Mouse (Mus musculus): ENCODE results near the gene Bckdha. TPM values are rescaled to one million over a fixed set of nuclear protein-coding genes. Genes with fewer than 3 reads are reported as not detected.

Bckdha gene
- 10 to 100 TPM; 40.1 to 45.5 TPM for total RNA-seq (2021)

GRCm38 (mm10) chr7:25658657-25659472 is at the start of gene Bckdha, which contains the start of gene Exosc5:
Gene Bckdha (minus strand): TSS chr7:25658981.
Gene Exosc5 (plus strand): TSS chr7:25659164.
- DNase-seq (ENCODE audit: extremely low spot score in 1 of 2, low spot score in 1 of 2): peak; percentile 90 to 93

DNA sequence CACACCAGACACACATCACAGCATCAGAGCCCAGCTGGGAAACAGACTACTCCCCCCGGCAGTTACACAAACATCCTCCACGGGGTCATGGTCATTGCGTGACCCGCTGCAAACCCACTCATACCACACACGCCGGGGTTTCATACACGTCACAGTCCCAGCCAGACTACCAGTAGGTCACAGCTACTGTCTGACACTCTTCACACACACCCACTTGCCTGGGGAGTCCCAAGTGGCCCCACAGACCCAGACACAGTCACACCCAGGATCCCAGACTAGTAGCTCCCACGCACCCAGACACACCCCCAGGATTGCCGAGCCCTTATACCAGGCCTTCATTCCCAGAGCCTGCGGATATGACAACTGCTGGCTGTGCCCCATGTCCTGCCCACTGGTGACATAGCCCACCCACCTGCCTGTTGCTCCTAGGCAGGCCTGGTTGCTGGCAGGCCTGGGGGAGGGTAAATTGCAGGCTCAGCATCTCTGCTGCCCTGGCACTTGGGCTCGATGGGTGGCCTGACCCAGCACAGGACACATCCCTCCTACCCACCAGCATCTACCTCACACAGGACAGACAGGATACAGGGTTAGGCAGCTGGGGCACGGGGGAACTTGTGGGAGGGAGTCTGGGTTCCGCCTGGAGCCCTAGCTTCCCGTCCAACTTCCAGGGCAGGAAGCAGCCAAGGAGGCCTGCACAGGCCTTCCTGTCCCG is 49.0 kb upstream of the Bckdha start:
- no peak for DNase-seq (ENCODE audit: extremely low spot score in 1 of 2, low spot score in 1 of 2)

- no peak for DNase-seq (ENCODE audit: extremely low spot score in 1 of 2, low spot score in 1 of 2)
Observed at GRCm38 (mm10) chr7:25706578-25707170, 47.9 kb upstream of the Bckdha start.

- no peak for DNase-seq (ENCODE audit: extremely low spot score in 1 of 2, low spot score in 1 of 2)
Observed at GRCm38 (mm10) chr7:25705801-25706251, 47.0 kb upstream of the Bckdha start.

DNA sequence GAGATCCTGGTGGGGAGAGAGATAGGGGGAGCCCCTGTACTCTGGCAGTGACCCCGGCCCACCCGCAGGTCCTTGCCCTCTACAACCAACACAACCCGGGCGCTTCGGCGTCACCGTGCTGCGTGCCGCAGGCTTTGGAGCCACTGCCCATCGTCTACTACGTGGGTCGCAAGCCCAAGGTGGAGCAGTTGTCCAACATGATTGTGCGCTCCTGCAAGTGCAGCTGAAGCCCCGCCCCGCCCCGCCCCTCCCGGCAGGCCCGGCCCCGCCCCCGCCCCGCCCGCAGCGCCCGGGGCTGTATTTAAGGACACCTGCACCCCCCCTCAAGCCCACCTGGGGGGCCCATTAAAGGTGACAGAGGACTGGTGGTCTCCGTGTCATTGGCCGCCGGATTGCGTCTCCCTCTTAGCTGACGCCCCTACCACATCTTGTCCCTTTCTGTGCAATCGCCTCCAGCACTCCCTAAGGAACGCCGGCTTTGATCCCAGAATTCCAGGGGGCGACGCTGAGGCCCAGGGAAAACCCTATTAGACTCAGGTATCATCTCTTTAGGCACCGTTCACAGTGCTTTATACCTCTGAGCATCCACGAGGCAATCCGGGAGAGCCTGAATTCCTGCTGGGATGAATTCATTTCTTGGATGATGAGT is 46.1 kb upstream of the Bckdha start:
- DNase-seq (ENCODE audit: extremely low spot score in 1 of 2, low spot score in 1 of 2): no peak

- no peak for DNase-seq (ENCODE audit: extremely low spot score in 1 of 2, low spot score in 1 of 2)
Observed at GRCm38 (mm10) chr7:25703793-25704494, 45.2 kb upstream of the Bckdha start.

- DNase-seq (ENCODE audit: extremely low spot score in 1 of 2, low spot score in 1 of 2): no peak
Observed at GRCm38 (mm10) chr7:25702350-25702749, 43.6 kb upstream of the Bckdha start.

DNA sequence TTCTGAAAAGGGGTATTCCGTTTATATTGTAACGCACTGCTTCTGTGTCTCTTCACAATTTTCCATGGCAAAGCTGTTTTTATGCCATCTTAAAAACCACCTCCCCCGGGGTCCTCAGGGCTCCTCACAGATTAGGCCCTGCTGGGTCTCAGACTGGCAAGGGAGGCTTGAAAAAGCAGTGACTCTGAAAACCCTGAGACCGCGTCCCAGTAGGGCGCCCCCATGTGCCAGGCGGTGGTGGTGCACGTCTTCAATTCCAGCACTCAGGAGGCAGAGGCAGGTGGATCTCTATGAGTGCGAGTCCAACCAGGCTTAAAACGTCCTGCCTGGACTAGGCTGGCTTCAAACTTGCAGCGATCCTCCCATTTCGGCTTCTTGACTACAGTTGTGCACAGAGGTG is 42.0 kb upstream of the Bckdha start:
- no peak for DNase-seq (ENCODE audit: extremely low spot score in 1 of 2, low spot score in 1 of 2)

DNA sequence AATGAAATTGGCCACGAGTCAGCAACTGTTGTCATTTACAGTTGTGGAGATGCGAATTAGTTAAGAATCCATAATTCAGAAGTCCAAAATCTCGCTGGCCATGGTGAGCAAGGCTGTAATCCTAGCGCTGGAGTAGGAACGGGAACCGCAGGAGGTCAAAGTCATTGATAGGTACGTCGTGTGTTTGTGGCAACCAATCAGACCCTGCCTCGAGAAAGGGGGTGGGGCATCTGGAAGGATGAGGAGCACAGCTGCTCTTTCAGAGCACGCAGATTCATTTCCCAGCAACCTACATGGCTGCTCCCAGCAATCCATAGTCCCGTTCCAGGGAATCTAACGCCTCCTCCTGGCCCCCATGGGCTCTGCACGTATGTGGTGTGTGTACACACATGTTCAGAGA is 41.1 kb upstream of the Bckdha start:
- DNase-seq (ENCODE audit: extremely low spot score in 1 of 2, low spot score in 1 of 2): no peak

GRCm38 (mm10) chr7:25694104-25694503 is 35.3 kb upstream of the Bckdha start:
- DNase-seq (ENCODE audit: extremely low spot score in 1 of 2, low spot score in 1 of 2): no peak

DNA sequence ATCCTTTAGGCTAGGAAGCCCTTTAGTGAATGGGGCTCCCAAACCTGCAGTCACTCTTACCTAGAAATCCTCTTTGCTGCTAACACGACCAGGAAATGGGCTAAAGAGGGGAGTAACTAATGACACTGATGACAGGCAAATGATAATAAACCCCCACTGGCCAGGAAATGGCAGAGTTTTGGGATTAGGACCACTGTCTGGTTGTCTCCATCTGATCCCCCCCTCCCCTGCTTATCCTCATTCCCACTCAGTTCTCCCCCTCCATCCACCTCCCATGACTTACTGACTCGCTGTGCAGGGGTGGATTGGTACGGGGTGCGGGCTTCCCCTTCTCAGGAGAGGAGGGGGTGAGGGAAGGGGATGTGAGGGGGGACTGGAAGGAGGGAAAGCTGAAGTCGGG is 31.3 kb upstream of the Bckdha start:
- no peak for DNase-seq (ENCODE audit: extremely low spot score in 1 of 2, low spot score in 1 of 2)

- DNase-seq (ENCODE audit: extremely low spot score in 1 of 2, low spot score in 1 of 2): no peak
Observed at GRCm38 (mm10) chr7:25689603-25690021, 30.8 kb upstream of the Bckdha start.

GRCm38 (mm10) chr7:25688810-25689586 is 30.2 kb upstream of the Bckdha start:
- DNase-seq (ENCODE audit: extremely low spot score in 1 of 2, low spot score in 1 of 2): no peak

GRCm38 (mm10) chr7:25687811-25688401 is 29.1 kb upstream of the Bckdha start:
- DNase-seq (ENCODE audit: extremely low spot score in 1 of 2, low spot score in 1 of 2): no peak

DNA sequence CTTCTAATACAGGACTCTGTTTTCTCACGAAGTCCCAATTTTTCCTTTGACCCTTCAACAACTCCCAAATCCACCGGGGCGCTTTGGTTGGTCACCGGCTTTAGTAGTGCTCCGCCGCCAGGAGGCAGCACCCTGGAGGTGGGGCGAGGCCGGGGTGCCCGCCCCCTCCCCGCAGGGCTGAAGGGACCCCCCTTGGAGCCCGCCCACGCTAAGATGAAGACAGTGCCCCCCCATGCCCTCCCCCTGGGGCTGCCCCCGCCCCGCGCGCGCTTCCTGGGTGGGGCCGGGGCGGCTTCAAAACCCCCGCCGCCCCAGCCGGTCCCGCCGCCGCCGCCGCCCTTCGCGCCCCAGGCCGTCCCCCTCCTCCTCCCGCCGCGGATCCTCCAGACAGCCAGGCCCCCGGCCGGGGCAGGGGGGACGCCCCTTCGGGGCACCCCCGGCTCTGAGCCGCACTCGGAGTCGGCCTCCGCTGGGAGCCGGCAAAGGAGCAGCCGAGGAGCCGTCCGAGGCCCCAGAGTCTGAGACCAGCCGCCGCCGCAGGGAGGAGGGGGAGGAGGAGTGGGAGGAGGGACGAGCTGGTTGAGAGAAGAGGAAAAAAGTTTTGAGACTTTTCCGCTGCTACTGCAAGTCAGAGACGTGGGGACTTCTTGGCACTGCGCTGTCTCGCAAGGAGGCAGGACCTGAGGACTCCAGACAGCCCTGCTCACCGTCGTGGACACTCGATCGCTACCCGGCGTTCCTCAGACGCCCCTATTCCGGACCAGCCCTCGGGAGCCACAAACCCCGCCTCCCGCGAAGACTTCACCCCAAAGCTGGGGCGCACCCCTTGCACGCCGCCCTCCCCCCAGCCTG is 28.1 kb upstream of the Bckdha start, which contains the start of gene Tgfb1:
Tgfb1 (plus strand) TSS at position 323 of the 852 bp plus-strand sequence.
- DNase-seq (ENCODE audit: extremely low spot score in 1 of 2, low spot score in 1 of 2): peak in 1 of 2 experiments; percentile 47

DNA sequence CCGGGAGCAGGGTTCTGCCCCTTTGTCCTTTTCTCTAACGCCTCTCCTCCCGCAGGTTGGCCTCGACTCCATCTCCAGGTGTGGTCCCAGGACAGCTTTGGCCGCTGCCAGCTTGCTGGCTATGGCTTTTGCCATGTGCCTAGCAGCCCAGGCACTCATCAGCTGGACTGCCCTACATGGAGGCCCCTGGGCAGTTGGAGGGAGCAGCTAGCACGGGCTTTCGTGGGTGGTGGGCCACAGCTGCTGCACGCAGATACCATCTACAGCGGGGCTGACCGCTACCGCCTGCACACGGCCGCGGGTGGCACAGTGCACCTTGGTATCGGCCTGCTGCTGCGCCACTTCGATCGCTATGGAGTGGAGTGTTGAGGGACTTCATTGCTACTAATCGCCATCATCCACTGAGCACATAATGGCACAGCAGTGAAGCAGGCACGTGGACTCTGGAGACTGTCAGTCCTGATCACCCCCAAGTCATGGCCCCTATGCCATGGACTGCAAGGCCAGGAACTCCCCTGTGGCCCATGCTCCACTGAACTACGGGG is 27.2 kb upstream of the Bckdha start:
- DNase-seq (ENCODE audit: extremely low spot score in 1 of 2, low spot score in 1 of 2): no peak

DNA sequence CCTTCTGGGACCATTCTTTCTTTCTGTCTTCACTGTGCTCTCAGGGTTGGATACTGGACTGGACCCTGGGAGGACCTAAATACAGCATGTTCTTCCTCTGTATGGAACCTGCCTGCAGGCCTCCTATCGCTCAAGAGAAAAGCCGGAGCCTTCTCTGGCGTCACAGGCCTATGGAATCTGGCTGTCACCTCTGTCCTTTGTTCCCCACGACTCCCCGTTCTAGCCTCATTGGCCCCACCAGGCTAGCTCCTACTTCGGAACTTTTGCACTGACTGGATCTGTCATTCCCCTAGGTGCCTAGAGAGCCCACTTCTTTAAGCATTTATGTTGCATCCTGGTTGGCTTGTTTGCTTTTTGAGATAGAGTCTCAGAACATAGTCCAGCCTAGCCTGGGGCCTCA is 25.9 kb upstream of the Bckdha start:
- no peak for DNase-seq (ENCODE audit: extremely low spot score in 1 of 2, low spot score in 1 of 2)

All from layer of hippocampus, postnatal 25 days (tissue).